Mouse (Mus musculus) thymus, postnatal 4 days (tissue): Measurements from ENCODE around the gene AB124611.
"Not testable (repeated sequence)": the region's sequence is repeated elsewhere in the genome, so short reads cannot be mapped to it uniquely, and the experiment has no call there.

ENCODE experiments used
- DNase-seq: peaks from one replicate; pipeline ENCODE4 v3.0.0; 2021

Gene AB124611

DNA sequence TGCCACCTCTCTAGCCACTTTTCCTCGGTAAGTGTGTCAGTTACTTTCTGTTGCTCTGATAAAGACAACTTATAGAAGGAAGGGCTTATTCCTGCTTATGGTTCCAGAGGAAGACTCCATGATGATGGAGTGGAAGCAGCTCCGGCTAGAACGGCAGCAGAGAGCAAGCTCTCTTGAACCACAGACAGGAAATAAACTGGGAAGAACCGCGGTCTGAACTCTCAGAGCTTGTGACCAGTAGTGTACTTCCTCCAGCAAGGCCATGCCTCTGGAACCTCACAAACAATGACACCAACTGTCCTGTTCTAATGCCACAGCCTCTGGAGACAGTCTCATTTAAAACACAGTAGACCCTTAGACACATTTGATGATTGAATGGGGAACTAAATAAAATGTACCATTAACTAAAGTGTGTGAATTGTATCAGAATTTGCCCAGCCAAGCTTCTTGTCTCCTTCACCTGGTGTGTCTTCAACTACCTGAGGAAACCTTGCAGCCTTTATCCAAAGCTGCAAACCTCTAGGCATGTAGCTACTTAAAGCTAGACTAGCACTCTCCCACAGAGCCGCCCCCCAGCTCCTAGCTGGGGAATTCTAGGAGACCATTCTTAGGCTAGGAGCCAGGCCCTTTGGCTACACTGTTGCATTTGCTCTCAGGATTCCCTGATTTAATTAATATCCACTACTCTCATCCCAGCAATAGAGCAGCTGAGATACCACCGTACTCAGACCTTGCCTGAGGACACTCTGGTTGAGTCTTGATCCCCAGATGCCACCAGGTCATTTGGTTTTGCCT is 637 bp upstream of the AB124611 start:
- DNase-seq, result peak; percentile 15

DNA sequence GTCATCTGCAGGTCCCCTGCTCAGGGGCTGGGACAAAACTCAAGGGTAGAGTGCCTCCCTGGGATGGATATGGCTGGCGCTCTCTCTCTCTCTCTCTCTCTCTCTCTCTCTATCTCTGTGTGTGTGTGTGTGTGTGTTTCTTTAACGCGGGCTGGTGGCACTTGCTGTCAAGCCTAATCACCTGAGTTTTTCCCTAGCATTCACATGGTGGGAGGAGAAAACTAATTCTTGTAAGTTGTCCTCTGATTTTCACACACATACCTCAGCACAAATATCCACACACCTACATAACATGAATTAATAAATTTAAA is 613 bp downstream of the AB124611 start:
- DNase-seq, result no peak

DNA sequence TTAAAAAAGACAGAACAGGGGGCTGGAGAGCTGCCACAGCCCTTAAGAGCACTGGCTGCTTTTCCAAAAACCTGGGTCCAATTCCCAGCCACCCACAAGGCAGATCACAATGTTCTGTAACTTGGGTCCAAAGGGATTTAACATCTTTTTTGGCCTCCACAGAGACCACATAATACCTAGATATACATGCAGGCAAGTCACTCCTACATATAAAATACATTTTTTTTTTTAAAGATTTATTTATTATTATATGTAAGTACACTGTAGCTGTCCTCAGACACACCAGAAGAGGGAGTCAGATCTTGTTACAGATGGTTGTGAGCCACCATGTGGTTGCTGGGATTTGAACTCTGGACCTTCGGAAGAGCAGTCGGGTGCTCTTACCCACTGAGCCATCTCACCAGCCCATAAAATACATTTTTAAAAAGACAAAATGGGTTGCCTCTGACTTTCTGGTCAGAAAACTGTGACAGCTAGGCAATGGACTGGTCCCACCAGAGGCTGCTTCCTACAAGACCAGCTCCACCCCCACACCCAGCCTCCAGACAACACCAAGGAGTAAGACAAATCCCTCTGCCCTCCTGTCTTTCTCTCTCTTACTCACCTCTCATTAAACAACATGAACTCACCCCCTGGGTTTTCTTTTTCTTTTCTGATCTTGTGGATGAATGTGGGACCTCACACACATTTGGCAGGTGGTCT is 1.3 kb downstream of the AB124611 start:
- no peak for DNase-seq

DNA sequence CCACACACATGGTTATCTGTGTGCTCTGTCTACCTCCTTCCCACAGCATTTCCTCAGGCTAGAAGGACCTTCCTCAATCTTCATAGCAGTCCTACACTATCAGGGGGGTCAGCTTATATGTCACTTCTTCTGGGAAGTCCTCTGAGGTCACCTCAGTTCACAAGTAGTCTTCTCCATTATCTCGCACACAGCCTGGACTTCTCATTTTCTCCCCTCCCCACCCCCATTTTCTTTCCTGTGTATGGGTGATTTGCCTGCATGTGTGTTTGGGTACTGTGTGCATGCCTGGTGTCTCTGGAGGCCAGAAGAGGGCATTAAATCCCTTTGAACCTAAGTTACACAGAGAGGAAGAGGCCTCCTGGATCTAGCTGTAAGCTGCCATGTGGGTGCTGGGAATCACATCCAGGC is 1.9 kb downstream of the AB124611 start:
- no peak for DNase-seq

DNA sequence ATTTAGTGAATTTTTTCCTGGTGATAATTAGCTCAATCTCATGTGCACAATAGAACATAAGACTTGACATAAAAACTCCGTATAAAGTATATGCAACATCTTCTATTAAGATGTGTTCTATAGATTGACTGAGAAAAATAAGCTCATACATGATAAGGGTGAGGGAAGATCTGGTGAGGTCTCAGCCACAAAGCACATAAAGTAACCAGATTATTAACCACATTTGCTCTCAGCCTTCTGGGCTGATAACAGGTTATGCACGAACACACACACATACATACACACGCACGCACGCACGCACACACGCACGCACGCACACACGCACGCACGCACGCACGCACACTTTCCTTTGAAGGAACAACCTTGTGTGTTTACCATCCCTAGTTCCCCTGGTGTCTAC is 10.5 kb downstream of the AB124611 start:
- DNase-seq, result no peak

DNA sequence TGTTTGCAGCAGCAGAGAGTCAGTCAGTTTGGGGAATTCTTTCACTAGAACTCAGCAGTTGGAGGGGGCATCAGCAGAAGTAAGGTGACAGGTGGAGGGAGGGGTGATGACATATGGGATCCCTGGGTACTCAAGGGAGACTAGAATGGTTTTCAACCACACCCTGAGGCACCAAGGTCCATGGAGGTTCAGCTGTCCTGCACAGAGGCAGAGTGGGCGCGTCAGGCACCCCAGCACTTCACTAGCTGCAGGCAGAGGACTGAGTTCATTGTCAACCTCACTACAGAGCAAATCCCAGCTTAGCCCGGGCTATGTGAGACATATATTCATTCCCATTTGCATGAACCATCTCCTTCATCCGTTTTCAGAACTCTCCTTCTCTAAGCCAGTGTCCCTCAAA is 11.0 kb downstream of the AB124611 start:
- DNase-seq, result no peak

DNA sequence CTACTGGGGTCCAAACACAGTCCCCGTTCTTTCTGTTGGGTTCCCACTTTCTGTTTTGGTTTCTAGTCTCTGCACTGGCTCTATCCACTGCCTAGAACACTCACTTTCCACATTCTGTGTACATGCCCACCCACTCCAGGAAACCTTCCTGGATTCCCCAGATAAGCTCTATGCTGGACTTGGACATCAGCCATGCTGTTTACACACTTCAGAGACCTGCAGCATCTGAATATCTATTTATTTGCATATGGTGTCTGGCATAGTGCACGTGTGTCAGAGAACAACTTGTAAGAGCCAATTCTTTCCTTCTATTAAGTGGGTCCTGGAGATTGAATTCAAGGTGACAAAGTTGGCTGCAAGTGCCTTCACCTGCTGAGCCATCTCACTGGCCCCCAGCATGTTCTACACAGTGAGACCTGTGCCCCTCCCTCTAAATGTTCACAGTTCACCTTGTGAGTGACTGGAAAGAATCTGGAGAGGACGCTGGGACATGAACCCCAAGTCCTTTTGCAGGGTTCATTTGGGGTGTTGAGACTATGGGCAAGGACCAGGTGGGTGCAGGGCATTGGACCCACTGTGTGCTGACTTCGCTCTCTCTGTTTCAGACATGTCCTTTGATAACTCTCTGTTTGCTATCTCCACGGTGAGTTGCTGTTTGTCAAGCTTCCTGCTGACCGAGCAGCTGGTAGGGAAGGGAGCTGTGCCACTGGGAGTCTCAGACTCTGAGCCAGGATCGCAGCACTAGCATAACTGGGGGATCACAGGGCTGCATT is 14.2 kb downstream of the AB124611 start:
- DNase-seq, result no peak

DNA sequence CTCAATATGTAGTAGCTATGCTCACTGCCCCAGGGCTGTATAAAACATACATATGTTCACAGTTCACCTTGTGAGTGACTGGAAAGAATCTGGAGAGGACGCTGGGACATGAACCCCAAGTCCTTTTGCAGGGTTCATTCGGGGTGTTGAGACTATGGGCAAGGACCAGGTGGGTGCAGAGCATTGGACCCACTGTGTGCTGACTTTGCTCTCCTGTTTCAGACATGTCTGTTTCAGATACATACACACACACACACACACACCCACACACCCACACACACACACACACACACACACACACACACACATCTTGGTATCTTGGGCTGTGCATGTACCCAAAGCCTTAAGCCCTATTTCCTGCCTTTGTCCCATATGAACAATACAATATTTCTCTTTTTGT is 16.0 kb downstream of the AB124611 start:
- DNase-seq, result not testable (repeated sequence)

DNA sequence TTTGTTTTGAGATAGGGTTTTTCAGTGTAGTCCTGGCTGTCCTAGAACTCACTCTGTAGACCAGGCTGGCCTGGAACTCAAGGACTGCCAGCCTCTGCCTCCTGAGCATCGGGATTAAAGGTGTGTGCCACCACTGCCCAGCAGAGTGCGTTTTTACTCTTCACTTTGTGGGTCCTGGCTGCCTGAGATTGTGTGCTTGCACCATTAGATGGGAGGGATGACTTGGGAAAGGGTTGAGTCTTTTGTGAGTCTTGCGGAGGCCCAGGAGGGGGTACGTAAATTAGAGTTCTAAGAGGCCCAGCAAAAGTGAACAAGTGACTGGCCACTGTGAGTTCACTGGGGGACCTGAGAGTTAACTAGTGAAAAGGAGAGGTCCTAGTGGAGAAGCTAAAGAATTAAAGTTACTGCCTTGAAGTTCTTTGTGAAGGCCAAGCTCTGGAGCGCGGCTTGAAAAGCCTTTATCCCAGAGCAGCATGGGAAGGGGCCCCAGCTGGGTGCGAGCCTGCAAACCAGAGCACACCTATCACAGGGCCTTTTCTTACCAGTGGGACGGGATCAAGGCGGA is 19.5 kb downstream of the AB124611 start:
- DNase-seq, result peak; percentile 20

DNA sequence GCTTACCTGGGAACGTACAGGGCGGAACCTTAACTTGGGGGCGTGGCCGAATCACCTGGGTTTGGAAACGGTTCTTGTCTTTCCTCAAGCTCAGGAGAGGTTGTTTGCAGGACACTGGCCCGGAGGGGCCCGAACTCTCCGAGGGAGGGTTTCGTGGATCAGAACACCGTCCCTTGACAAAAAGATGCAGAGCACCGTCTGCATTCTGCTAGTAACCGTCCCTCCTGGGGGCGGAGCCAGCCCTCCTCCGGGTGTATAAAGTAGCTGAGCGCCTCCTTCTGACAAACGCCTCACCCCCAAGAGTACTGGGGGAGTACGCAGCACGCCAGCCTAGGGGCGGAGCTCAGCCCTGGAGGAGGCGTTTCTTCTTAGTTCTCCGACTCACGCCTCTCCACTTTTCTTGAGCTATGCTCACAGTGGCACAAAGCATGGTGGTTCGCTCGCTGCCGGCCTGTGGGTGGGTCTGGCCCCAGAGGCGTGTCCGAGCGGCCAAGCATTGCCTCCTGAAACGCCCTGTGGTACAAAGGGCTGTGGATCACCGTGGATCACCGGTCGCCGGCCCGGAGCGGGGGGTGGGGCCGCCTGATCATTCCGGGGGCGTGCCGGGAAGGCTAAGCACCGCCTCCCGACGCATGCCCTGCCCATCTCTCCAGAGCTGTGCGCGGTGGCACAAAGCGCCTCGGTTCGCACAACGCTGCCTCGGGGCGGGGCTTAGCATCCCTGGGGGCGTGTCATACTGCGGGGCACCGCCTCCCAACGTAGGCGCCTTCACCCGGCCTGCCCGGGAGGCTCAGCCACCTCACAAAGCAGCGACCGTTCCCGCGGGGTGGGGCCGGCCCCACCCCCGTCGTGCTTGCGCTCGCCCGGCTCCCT is 20.2 kb downstream of the AB124611 start:
- DNase-seq, result peak; percentile 100

DNA sequence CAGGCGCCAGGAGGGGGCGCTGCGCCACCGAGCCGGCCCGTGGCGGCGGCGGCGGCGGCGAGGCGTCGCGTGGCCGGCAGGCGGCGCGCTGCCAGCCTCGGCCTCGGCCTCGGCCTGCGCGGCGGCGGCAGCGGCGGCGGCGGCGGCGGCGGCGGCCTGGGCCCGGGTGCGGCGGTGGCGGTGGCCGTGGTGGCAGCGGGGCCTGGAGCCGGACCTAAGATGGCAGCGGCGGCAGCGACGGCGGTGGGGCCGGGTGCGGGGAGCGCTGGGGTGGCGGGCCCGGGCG is 20.8 kb downstream of the AB124611 start, which contains the start of gene Carm1:
TSS of gene Carm1 (plus strand) at position 106 of the 286 bp plus-strand sequence.
- no peak for DNase-seq

DNA sequence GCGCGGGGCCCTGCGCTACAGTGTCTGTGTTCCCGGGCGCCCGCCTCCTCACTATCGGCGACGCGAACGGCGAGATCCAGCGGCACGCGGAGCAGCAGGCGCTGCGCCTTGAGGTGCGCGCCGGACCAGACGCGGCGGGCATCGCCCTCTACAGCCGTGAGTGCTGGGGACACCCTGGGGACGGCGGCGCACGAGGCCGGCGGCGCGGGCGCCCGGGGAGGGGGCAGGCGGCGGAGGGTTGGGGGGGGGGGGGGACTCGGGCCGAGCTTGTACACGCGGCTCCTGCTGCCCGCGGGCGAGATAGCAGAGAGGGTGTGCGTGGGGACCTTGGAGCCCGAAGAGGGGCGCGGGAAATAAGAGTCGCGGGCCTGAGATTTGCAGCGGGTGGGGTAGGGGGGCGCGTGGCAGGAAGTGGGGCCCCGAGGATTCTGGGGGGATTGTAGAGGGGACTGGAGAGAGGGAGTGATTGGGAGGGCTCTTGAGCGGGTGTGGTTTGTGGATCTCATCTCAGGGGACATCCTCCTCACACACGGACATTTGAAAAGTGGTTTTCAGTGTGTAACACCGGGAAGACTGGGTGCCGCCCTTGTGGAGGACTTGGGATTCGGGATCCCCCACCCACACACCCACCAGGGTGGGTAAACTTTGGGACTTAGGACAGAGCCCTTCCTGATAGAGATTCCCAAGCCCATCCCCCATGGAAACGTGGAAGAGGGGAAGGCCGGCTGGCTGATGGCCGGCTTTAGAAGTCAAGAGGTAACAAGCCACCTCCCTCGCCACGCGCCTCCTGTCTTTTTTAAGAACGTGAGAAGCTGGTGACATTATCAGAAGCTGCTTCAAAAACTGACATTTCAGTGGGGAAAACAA is 21.3 kb downstream of the AB124611 start:
- no peak for DNase-seq

DNA sequence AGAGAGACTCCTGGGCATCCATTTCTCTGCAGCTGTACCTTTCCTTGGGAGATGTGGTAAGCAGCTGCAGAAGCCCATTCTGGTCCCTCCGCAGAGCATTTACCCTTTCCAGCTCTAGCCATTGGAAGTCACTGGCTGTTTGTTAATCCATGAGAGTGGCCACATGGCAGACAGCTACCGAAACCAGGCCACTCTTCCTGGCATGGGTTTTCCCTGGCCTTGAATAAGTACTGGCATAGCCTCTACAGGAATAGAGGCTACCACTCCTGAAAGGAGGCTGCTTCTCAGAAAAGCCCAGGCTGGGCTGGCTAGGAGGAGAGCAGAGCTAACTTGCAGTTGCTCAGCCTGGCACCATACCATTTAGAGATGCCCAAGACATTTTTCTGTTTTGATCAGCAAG is 25.1 kb downstream of the AB124611 start:
- DNase-seq, result no peak

DNA sequence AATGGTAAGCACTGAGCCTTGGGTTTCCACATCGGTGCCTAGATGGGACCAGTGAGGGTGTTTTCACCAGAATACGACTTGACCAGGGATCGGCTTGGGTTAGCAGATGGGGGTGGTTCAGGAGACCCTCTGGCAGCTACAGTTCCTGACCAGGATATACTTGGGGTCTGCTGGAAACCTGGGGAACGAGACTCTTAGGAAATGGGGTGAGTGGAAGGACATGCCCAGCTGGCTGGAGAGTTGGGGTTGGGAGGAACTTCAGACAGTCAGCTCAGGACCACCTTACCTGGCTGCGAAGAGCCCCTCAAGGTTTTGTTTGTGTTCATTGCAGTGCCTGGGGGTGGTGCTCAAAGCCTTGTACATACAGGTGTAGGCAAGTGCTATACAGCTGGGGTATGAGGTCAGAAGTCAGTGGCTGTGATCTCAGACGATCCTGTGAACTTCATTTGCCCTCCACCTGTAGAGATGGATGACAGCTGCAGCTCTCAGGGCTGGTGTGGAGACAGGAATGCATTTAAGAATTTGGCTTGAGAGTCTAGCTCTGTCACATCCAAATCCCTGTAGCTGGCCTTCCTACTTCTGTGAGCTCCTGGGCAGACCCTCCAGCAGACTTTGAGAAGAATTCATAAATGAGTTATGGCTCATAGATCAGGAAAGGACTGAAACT is 27.8 kb downstream of the AB124611 start:
- no peak for DNase-seq

DNA sequence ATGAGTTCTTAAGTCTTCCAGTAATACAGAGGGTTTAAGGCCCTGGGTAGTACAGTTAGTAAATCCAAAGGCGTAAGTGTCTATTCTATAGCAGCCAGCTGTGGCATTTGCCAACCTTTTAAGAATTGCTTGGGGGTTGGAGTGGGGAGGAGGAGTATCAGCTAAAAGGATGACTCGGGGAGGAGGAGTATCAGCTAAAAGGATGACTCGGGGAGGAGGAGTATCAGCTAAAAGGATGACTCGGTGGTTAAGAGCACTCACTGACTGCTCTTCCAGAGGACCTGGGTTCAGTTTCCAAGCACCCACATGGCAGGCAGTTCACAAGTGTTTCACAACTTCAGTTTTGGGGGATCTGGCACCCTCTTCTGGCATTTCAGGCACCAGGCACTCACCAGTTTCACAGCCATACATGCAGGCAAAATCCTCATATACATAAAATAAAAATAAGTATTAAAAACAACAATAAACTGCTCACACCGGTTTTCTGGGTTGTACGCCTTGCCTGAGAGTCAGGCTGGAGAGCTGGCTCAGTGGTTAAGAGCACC is 29.3 kb downstream of the AB124611 start:
- no peak for DNase-seq

DNA sequence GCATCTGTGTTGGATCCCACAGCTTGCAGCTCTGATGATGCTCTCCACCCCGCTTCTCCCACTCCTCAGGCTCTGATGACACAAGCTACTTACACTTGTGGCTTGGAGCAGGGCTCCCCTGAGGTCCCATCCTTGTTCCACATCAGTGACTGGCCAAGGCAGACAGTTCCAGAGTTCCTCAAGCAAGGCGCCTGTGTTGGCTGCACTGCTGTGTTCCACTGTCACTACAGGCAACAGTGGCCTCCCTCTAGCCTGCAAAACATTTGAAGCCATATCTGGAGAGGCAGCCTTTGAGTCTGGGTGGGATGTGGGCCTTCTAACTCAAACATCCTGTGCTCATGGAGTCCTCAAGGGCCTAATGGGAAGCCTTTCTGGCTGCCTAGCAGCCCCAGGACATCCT is 31.0 kb downstream of the AB124611 start:
- no peak for DNase-seq

DNA sequence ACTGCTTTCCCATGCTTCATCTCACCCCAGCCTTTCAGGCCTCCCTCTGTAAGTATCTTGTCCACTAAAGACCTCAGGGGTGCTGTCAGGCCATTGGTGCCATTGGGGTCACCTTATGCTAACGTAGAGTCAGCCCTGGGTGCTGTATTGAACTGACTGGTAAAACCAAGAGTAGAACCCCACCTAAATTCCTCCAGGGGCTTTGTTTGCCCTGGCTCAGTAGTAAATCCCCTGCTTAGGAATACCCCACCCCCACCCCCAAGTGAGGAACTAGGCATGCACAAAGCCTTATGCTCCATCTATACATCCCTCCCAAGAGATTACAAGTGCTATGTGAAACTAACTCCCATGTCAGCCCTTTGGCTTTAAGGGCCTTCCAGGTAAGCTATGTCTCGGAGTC is 31.6 kb downstream of the AB124611 start:
- no peak for DNase-seq

DNA sequence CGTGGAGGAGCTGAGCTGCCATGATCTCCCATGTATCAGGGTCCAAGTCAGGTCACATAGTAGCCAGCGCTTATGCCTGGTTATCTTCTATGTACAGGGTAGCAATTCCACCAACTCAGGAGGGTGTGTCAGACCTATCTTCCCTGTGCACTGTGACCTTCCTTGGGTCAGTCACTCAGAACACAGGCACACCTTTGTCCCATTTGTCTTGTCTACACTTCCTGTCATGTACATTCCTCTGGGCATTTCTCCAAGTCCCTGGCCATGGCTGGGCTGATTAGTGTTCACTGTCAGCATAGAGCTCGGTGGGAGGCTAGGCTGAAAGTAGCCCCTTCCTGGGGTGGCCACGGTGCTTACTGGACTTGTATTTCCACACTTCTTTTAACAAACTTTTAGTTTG is 32.4 kb downstream of the AB124611 start:
- DNase-seq, result no peak

DNA sequence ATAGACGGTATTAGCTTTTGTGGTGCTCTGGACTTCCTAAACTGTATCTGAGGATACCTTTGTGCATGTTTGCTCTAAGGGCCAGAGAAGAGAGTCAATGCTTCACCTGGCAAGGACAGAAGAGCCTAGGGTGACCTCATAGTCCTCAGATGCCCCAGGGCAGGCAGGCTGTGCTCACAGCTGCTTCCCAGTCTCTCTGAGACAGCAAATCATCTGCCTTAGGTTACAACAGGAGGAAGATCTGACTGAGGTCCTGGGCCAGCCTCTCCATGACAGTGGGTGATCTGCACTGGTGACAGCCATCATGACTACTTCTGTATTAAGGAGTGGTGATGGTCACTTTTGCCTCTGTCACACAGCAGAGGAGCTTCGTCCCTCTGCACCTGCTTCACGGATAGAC is 33.2 kb downstream of the AB124611 start:
- DNase-seq, result no peak

DNA sequence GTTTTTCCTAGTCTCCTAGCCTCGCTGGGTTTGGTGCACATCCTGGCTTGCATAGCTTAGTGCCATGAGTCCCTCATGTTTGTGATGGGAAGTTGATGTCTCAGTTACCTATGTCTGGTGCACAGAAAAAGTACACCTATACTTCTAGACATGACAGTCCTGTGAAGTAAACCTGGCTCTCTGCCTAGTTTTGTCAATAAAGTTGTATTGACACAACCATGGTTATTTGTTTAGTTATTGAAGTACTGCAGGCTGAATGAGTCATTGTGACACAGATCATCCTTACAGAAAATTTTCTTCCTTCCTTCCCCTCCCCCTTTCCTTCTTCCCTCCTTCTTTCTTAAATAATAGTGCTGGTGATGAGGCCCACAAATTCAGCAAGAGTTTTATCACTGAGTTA is 38.4 kb downstream of the AB124611 start:
- DNase-seq, result no peak
